Mouse (Mus musculus) forebrain, embryonic 16.5 days (tissue): ENCODE measurements around the gene Tubb4b. TPM values are rescaled to one million over a fixed set of nuclear protein-coding genes. Genes with fewer than 3 reads are reported as not detected.
A peak's percentile ranks its signal among the peaks of the same experiment; 100 is the strongest.

Experiments used
- ATAC-seq: fragments of 200-750 bp; cut with Nextera tagmentation; 2 replicates; pipeline ENCODE4 v1.8.0; 2017; ENCODE audit warnings: mild to moderate bottlenecking, moderate library complexity
- H3K27ac ChIP-seq: fragments of 300-500 bp; sonication (generic); 2 replicates; pipeline ENCODE4 v1.5.1; 2014; ENCODE audit warnings: low read length, control low read depth
- H3K27me3 ChIP-seq: fragments of 300-500 bp; sonication (generic); replicated peaks from 2 replicates; pipeline ENCODE4 v1.6.1; 2014; ENCODE audit warnings: low read length; ENCODE audit not compliant: control insufficient read depth, insufficient read depth
- H3K36me3 ChIP-seq: fragments of 300-500 bp; sonication (generic); 2 replicates; pipeline ENCODE4 v1.6.1; 2014; ENCODE audit not compliant: control insufficient read depth, insufficient read depth
- H3K4me1 ChIP-seq: fragments of 300-500 bp; sonication (generic); replicated peaks from 2 replicates; pipeline ENCODE4 v1.6.1; 2014; ENCODE audit warnings: low read length; ENCODE audit not compliant: control insufficient read depth, insufficient read depth
- H3K4me2 ChIP-seq: fragments of 300-500 bp; sonication (generic); 2 replicates; pipeline ENCODE4 v1.6.1; 2014; ENCODE audit warnings: mild to moderate bottlenecking, low read length, control low read depth
- H3K4me3 ChIP-seq: fragments of 300-500 bp; sonication (generic); replicated peaks from 2 replicates; pipeline ENCODE4 v1.5.1; 2014; ENCODE audit warnings: mild to moderate bottlenecking, low read length, control low read depth
- H3K9ac ChIP-seq: fragments of 300-500 bp; sonication (generic); replicated peaks from 2 replicates; pipeline ENCODE4 v1.6.1; 2014; ENCODE audit warnings: low read depth, low read length, control low read depth
- H3K9me3 ChIP-seq: fragments of 300-500 bp; sonication (generic); 2 replicates; pipeline ENCODE4 v1.6.1; 2016; ENCODE audit warnings: low read length; ENCODE audit not compliant: control insufficient read depth
- WGBS: fragments of 180-500 bp; shearing (Covaris S2); extraction: QIAGEN DNeasy Blood & Tissue Kit; methylation state at CpG from one replicate; pipeline ENCODE4 v1.1.7; 2014; 5-methylcytosine and 5-hydroxymethylcytosine counted together
- polyA plus RNA-seq: library from polyadenylated mRNA; unstranded; fragments of >200 nt; fragmentation: Nextera tagmentation; extraction: Ambion mirVana; gene quantifications from 2 replicates; pipeline ENCODE4 v1.2.1, GENCODE M21; 2015

Gene Tubb4b
- polyA plus RNA-seq, 1 experiment from 2014 or later: 394 TPM

DNA sequence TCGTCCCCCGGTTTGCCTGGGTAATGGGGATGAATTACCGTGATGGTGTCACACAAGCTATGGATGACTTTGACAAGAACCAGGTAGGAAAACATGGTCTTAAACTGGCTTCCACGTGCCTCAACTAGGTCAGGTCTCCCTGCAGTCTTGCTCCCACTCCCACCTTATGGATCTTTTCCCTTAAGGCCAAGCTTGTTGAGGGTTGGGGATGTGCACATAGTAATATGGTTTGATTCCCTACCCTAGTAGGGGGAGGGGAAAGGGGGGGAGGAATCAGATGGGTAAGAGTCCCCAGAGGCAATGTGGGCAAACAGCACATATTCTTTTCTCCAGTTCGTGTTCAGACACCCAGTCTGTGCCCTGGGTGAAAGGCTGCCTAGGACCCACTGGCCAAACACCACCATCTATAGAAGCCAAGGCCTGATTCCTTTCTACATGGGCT is 3.1 kb downstream of the Tubb4b start:
- peaks cover 14% of the 10 kb centered on the region for H3K4me1 ChIP-seq
- no peak overlapping the region for H3K27ac ChIP-seq
- H3K9ac ChIP-seq: no peak overlapping the region
- H3K9me3 ChIP-seq: no peaks in the 10 kb centered on the region
- no peak overlapping the region for H3K4me3 ChIP-seq
- 74% methylated on average over 5 of the region's 5 CpGs for WGBS
- no peaks in the 10 kb centered on the region for H3K27me3 ChIP-seq
- H3K36me3 ChIP-seq: no peaks in the 10 kb centered on the region
- H3K4me2 ChIP-seq: no peak overlapping the region
- ATAC-seq: no peak

DNA sequence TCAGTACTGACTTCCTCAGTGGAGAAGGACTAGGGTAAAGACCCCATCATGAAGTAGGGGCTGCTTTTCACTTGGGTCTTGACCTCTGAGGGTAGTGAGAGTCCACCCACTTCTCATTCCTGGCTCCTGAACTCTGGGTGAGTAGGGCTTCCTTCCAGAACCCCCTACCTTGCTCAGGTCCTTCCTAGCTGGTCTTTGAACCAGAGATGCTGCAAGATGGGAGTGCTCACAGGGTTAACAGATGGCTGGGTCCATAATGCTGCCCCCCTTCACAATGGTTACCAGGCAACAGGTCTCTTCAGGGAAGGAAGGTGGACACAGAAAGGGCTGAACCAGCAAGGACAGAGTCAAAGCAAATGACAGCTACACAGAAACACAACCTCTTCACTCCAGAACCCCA is 6.1 kb downstream of the Tubb4b start, which contains the start of gene Fam166a:
Gene Fam166a, plus strand, starts transcription at position 301 of the 400 bp plus-strand sequence.
- Histone ChIP-seq H3K27me3 (0 out of 2 replicates have a peak, but pooled peaks cover 4% of the 10 kb centered on the region), H3K27ac (no peak within 1 kb of the TSS), H3K4me3 (no peak within 1 kb of the TSS), H3K9me3 (no peaks in the 10 kb centered on the region), H3K4me1 (peaks cover 4% of the 10 kb centered on the region), H3K9ac (no peak within 1 kb of the TSS), H3K36me3 (no peaks in the 10 kb centered on the region), H3K4me2 (no peak within 1 kb of the TSS)
- no peak for ATAC-seq

DNA sequence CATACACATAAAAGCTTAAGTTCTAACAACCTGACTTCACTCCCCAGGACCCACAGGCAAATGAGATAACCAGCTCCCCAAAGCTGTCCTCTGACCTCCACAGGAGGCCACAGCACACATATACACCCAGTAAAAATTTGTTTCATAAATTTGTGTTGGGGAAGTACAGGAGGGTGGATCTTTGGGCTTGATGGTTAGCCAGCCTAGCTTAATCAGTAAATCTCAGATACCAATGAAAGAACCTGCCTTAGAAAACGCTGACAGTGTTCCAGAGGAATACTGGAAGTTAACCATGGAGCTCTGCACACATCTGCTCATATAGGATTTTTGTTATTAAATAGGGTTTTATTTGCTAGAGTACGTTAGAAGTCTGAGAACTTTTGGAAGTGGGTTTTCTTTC is 6.8 kb downstream of the Tubb4b start:
- WGBS: 70% methylated on average over 2 of the region's 2 CpGs

DNA sequence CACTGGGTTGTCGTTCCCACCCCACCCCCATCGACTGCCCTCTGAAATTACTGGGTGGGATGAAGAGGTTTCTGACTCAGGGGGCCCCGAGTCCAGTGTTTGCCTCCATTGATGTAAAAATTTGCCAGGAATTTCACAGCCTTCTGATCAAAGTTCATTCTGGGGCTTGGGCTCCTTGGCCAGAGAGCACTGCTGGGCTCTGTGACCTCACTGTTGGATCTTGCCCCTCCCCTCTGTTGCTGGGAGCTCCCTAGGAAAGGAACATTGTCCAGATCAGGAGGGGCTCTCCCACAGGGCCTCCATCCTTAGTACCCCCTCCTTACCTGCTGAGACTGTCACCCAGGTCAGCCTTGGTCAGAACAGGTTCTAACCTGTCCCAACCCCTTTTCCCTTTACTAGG is 10.1 kb downstream of the Tubb4b start, which contains the start of gene Stpg3:
Gene Stpg3, minus strand, starts transcription at position 194 of the 400 bp plus-strand sequence.
- H3K4me2 ChIP-seq: no peak within 1 kb of the TSS
- H3K9ac ChIP-seq: no peak within 1 kb of the TSS
- H3K9me3 ChIP-seq: no peaks in the 10 kb centered on the region
- H3K4me3 ChIP-seq: no peak within 1 kb of the TSS
- WGBS: 70% methylated on average over 3 of the region's 3 CpGs
- 0 out of 2 replicates have a peak, but pooled peaks cover 4% of the 10 kb centered on the region for H3K27me3 ChIP-seq
- H3K27ac ChIP-seq: no peak within 1 kb of the TSS
- peaks cover 11% of the 10 kb centered on the region for H3K4me1 ChIP-seq
- no peak for ATAC-seq
- H3K36me3 ChIP-seq: no peaks in the 10 kb centered on the region

More for the DNA sequence above, 6.8 kb downstream of the Tubb4b start:
- Histone ChIP-seq H3K4me1 (no peaks in the 10 kb centered on the region), H3K27me3 (0 out of 2 replicates have a peak, but pooled peaks cover 4% of the 10 kb centered on the region), H3K4me3 (no peak overlapping the region), H3K9ac (no peak overlapping the region), H3K9me3 (no peaks in the 10 kb centered on the region), H3K4me2 (no peak overlapping the region), H3K36me3 (no peaks in the 10 kb centered on the region), H3K27ac (no peak overlapping the region)
- no peak for ATAC-seq

- H3K9me3 ChIP-seq: no peaks in the 10 kb centered on the region
- H3K4me1 ChIP-seq: peaks cover 15% of the 10 kb centered on the region
- 0 out of 2 replicates have a peak, but pooled peaks cover 4% of the 10 kb centered on the region for H3K27me3 ChIP-seq
- H3K4me3 ChIP-seq: no peak overlapping the region
- 65% methylated on average over 23 of the region's 23 CpGs for WGBS
- H3K9ac ChIP-seq: no peak overlapping the region
- H3K36me3 ChIP-seq: no peaks in the 10 kb centered on the region
- H3K4me2 ChIP-seq: no peak overlapping the region
- ATAC-seq: no peak
- no peak overlapping the region for H3K27ac ChIP-seq
These were observed 11.1 kb downstream of the Tubb4b start for GRCm38 (mm10) chr2:25213266-25213865.

- peak; percentile 93 for ATAC-seq
- under 1% methylated on average over 44 of the region's 44 CpGs for WGBS
- Histone ChIP-seq H3K4me3 (peak within 1 kb of the TSS; percentile 88), H3K9ac (peak within 1 kb of the TSS; percentile 95), H3K27ac (peak within 1 kb of the TSS; percentile 82), H3K9me3 (no peaks in the 10 kb centered on the region), H3K36me3 (no peaks in the 10 kb centered on the region), H3K27me3 (0 out of 2 replicates have a peak, but pooled peaks cover 4% of the 10 kb centered on the region), H3K4me2 (peak within 1 kb of the TSS; percentile 76), H3K4me1 (peaks cover 15% of the 10 kb centered on the region)
These were observed 13.3 kb downstream of the Tubb4b start, which contains the start of gene Nelfb for GRCm38 (mm10) chr2:25211121-25211670. Gene Nelfb (minus strand): TSS chr2:25211489.

DNA sequence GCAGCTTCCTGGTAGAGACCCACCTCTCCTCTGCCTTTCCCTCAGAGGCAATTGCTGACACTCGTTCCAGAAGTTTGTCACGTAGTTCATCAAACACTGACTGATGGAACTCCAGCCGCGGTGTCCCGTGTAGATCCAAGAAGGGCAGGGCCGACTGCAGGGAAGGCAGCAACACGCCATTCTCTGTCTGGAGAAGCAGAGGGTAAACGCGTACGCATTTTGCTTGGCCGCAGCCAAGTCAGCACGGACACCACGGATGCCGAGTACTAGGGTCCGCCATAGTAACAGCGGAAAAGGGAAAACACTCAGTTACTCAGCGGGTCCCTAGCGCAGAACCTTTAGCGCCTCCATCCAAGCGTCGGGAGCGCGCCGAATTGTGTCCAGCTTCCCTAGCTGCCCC is 13.8 kb downstream of the Tubb4b start:
- peak; percentile 41 for ATAC-seq
- 0 out of 2 replicates have a peak, but pooled peaks cover under 1% of the 10 kb centered on the region for H3K27me3 ChIP-seq
- H3K4me3 ChIP-seq: peak overlapping the region; percentile 88
- peak overlapping the region; percentile 95 for H3K9ac ChIP-seq
- peaks cover 15% of the 10 kb centered on the region for H3K4me1 ChIP-seq
- WGBS: under 1% methylated on average over 24 of the region's 24 CpGs
- peak overlapping the region; percentile 76 for H3K4me2 ChIP-seq
- peak overlapping the region; percentile 82 for H3K27ac ChIP-seq
- H3K36me3 ChIP-seq: peaks cover 2% of the 10 kb centered on the region; the same call in 1 of the 2 replicates
- H3K9me3 ChIP-seq: no peaks in the 10 kb centered on the region

GRCm38 (mm10) chr2:25207593-25207992 is 16.9 kb downstream of the Tubb4b start:
- H3K4me2 ChIP-seq: no peak overlapping the region
- peaks cover 15% of the 10 kb centered on the region for H3K4me1 ChIP-seq
- H3K27me3 ChIP-seq: no peaks in the 10 kb centered on the region
- no peaks in the 10 kb centered on the region for H3K9me3 ChIP-seq
- 73% methylated on average over 1 of the region's 1 CpGs for WGBS
- H3K4me3 ChIP-seq: no peak overlapping the region
- ATAC-seq: no peak
- H3K36me3 ChIP-seq: peaks cover 5% of the 10 kb centered on the region; the same call in 1 of the 2 replicates
- H3K9ac ChIP-seq: no peak overlapping the region
- no peak overlapping the region for H3K27ac ChIP-seq

DNA sequence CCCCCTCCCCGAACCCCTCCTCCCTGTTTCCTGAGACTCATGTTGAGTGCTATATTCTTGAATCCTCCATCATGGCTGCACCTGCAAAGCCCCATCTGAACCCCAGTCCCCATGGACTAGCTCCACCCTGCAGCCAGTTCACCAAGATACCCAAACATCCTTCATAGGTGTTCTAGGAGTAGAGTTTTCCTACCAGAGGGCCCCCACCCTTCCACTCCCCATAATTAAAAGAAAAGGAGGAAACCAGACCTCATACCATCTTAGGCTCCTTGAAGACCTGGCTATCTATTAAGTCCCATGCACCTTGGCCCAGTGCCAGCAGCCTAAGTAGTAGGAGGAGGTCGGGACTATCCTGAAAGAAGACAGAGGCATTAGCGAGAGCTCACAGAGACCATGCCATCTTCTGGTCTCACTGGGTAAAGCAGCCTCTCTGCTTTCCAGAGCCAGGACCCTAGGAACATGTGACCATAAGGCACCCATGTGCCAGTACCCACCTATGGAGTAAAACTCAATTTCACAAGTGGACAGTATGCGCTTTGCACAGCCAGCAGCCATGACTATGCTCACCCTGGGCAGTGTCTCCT is 20.8 kb downstream of the Tubb4b start:
- no peak overlapping the region for H3K4me2 ChIP-seq
- peaks cover 21% of the 10 kb centered on the region for H3K36me3 ChIP-seq
- WGBS: 56% methylated on average over 4 of the region's 4 CpGs
- no peaks in the 10 kb centered on the region for H3K27me3 ChIP-seq
- ATAC-seq: no peak
- no peaks in the 10 kb centered on the region for H3K9me3 ChIP-seq
- no peaks in the 10 kb centered on the region for H3K4me1 ChIP-seq
- H3K4me3 ChIP-seq: no peak overlapping the region
- no peak overlapping the region for H3K27ac ChIP-seq
- H3K9ac ChIP-seq: no peak overlapping the region
